Mouse (Mus musculus): Measurements from ENCODE around the gene Olfr859.
"Not testable (repeated sequence)": the region's sequence is repeated elsewhere in the genome, so short reads cannot be mapped to it uniquely, and the experiment has no call there.

Gene Olfr859

DNA sequence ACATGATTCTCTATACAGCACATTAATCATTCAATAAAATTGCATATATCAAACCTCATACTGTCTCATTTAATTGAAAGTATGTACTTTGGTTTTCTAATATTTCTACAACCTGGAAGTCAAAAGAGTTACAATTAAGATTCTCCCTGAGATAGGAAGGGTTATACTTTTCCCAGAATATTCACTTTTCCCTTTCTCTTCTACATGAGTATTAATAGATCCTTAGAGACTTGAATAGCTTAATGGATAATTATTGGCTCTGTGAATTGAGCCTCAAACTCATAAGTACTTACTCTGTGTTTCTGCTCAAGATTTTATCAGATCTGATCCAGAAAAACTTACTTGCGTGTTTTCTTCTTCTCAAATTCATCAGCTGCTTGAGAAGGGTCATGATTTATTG lies at the start of gene Olfr859:
Gene Olfr859 (plus strand): TSS at position 301 of the 400 bp plus-strand sequence.
- in situ Hi-C loops (cut with MboI, MseI) = not testable (repeated sequence)

DNA sequence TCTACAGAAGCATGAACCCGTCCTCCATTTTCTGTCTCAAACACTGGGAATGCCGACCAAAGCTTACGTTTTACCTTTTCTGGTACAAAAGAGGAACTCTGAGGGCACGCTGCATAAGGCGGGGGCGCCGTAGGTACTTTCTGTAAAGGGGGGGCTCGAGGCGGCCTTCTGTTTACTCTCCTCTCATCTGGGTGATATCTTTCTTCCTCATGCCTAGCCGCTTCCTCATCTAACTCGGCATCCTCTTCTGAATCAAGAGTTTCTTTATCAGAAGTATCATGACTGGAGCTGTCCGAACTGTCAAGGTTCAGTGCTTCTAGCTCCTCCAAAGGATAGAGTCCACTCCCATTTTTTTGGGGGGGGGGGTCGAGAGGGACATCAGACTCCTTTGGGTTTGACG lies 35.6 kb upstream of the Olfr859 start:
- in situ Hi-C loops (cut with MboI, MseI) = no loop called here

DNA sequence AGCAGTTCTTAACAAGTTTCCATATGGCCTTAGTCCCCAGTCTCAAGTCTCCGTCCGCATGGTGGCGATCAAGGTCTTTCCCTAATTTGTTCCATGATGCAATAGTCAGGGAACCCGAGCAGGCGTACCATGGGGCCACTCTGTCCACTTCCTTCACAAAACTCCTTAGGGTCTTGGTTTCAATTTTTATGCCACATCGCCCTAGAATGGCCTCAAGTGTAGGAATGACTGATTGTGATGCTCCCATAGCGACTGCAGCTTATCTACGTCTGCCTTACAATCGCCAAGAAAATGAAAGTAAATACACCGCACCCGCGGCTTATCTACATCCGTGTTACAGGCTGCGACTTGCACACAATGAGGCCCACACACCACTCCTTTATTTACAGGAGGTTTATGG lies 35.0 kb upstream of the Olfr859 start:
- in situ Hi-C loops (cut with MboI, MseI) = no loop called here

DNA sequence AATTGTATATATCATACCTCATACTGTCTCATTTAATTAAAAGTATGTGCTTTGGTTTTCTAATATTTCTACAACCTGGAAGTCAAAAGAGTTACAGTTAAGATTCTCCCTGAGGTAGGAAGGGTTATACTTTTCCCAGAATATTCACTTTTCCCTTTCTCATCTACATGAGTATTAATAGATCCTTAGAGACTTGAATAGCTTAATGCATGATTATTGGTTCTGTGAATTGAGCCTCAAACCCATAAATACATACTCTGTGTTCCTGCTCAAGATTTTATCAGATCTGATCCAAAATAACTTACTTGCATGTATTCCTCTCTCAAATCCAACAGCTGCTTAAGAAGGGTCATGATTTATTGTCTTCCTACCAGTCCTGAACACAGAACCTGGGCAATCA lies 24.7 kb upstream of the Olfr859 start, which contains the start of gene Olfr58:
Gene Olfr58 (plus strand): TSS at position 301 of the 400 bp plus-strand sequence.
- in situ Hi-C loops (cut with MboI, MseI) = no loop called here

DNA sequence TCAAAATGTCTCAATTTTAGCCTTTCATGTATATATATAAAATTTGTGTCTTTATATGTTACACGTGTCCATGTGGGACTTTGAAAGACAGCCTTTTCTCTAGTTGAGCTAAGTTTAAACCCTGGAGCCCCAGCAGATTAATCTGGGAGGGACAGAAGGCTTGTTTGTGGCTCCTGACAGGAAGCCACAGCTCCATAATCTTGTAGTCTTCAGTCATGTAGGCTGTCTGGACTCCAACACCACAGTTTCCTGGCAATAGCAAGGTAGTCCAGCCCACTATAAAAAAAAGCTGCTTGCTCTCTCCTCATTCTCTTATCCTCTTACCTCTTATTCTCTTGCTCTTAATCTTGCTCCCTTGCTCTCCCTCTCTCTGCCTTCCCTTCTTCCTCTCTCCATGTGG lies 1.7 kb upstream of the Olfr859 start:
- in situ Hi-C loops (cut with MboI, MseI) = no loop called here

DNA sequence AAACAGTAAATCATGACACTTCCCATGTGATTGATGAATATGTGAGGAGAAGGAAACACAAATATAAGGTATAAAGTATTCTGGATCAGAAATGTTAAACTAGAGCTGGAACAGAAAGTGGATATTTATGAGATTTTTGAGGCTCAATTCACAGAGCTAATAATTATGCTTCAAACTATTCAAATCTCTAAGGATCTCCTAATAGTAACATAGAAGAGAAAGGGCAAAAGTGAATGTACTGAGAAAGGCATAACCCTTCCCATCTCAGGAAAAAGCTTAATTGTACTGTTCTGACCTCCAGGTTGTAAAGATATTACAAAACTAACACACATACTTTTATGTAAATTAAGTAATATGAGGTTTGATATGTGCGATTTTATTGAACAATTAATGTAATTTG lies 44.9 kb downstream of the Olfr859 start, which contains the start of gene Olfr860:
Gene Olfr860 (minus strand): TSS at position 101 of the 400 bp plus-strand sequence.
- in situ Hi-C loops (cut with MboI, MseI) = no loop called here

All from T-helper 1 cell (primary cell).